Mouse (Mus musculus) lung, postnatal 0 days (tissue): ENCODE measurements at regions not wholly inside any gene's neighbourhood (a gene's known extent, or its start where the extent isn't known, plus 50 kb on each side); places are given as distances from the start of the nearest gene placed in this dataset.

Experiments used
- CTCF ChIP-seq: IDR thresholded peaks from 2 replicates; pipeline ENCODE4 v1.5.1; 2016; ENCODE audit warnings: antibody characterized with exemption, mild to moderate bottlenecking
- EP300 ChIP-seq: IDR thresholded peaks from 2 replicates; pipeline ENCODE4 v1.6.1; 2016; ENCODE audit warnings: antibody characterized with exemption, mild to moderate bottlenecking, control low read depth

DNA sequence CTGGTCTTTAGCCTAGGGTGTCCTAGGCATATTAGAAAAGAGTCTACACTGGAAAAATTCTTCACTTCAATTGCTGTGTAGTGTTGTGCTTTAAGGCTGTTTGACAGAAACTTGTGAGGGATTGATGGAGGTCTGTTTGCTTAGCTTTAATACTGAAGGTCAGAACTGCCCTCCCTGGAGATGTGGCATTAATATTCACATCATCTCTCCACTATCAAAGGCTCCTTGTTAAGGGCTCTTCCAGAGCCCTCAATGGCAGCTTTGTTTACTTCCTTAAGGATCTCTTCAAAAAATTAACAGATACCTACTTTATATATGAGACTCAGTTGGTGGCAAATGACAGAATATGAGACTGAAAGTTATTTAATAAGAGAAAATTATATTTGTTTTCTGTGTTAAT lies 294.4 kb downstream of the Cdh11 start:
- no peak for TF ChIP-seq CTCF
- TF ChIP-seq EP300, result no peak
